Mouse (Mus musculus): Measurements from ENCODE around the gene Mov10l1.

- TF ChIP-seq GATA1 (IDR thresholded peaks at IDR 0.05; ENCODE audit: low read length): no peak
- TF ChIP-seq TAL1 (IDR thresholded peaks at IDR 0.05; ENCODE audit: low read length): no peak
Observed at GRCm38 (mm10) chr15:89074613-89075477, 92.1 kb downstream of the Mov10l1 start, which contains the start of gene Trabd.

All from erythroblast, embryonic 14.5 days (primary cell).